11 mouse cellular contexts compared by ENCODE assay signal in the genomic region with DNA sequence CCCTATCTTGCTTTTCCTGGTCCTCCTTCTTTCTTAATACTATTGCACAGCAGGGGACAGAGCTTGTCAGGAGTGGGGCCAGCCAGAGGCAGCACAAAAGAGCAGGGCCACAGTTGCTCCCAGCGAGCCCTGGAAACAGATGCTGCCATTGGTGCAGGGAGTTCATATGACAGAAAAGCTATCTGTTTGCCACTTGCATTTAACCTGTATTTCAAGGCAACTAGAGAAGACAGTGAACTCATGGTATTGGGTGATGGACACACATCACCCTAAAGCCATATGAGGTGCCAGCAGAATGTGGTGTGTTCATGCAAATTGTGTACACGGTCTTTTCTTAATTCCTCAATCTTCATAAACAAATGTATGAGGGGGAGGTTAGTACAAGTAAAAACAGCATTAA.
A peak's percentile ranks its signal among the peaks of the same experiment; 100 is the strongest.
DNase-seq lines count a peak whose midpoint lies in the region; ATAC-seq lines count a peak whose summit lies in the region.
"Had no signal": no experiment of that assay in that cellular context is flagged by ENCODE, and none has a peak within 500 bp of the region (broad histone marks: within the 10 kb centered on the region; RNA-seq: fewer than 3 reads in every experiment).

No protein-coding gene starts in this region.

- H3K4me3 ChIP-seq in forebrain, embryonic 15.5 days = no peak overlapping the region
- no peak overlapping the region for H3K4me3 ChIP-seq in limb, embryonic 13.5 days
- H3K4me3 ChIP-seq in neural tube, embryonic 15.5 days (replicated peaks) = no peak overlapping the region
- H3K4me3 ChIP-seq: embryonic facial prominence, embryonic 13.5 days; liver, embryonic 13.5 days had no signal

- H3K27ac ChIP-seq in forebrain, embryonic 15.5 days (replicated peaks) = peak overlapping the region; percentile 86
- H3K27ac ChIP-seq in limb, embryonic 13.5 days = peak overlapping the region; percentile 61; the same call in 1 of the 2 replicates
- H3K27ac ChIP-seq in neural tube, embryonic 15.5 days (replicated peaks) = peak overlapping the region; percentile 71; the same call in 1 of the 2 replicates
- H3K27ac ChIP-seq: liver, embryonic 13.5 days had no signal

- peak; percentile 66 for ATAC-seq in forebrain, embryonic 15.5 days (replicated peaks)
- ATAC-seq in limb, embryonic 13.5 days (ENCODE audit: low FRiP score, low read depth) = no peak
- peak; percentile 51; the same call in 1 of the 2 replicates for ATAC-seq in neural tube, embryonic 15.5 days (ENCODE audit: low FRiP score)

- 8% methylated on average over 2 of the region's 2 CpGs for WGBS in forebrain, embryonic 15.5 days
- WGBS in limb, embryonic 13.5 days = 33% methylated on average over 2 of the region's 2 CpGs
- WGBS in neural tube, embryonic 15.5 days = 18% methylated on average over 2 of the region's 2 CpGs

- no peaks in the 10 kb centered on the region for H3K9me3 ChIP-seq in forebrain, embryonic 15.5 days
- H3K9me3 ChIP-seq in limb, embryonic 13.5 days = no peaks in the 10 kb centered on the region
- H3K9me3 ChIP-seq in neural tube, embryonic 15.5 days (replicated peaks) = no peaks in the 10 kb centered on the region
- H3K9me3 ChIP-seq: embryonic facial prominence, embryonic 13.5 days; liver, embryonic 13.5 days had no signal

- H3K36me3 ChIP-seq in forebrain, embryonic 15.5 days = no peaks in the 10 kb centered on the region
- H3K36me3 ChIP-seq in limb, embryonic 13.5 days = no peaks in the 10 kb centered on the region
- H3K36me3 ChIP-seq in neural tube, embryonic 15.5 days = no peaks in the 10 kb centered on the region
- H3K36me3 ChIP-seq: embryonic facial prominence, embryonic 13.5 days; liver, embryonic 13.5 days had no signal

- no peak overlapping the region for H3K4me2 ChIP-seq in forebrain, embryonic 15.5 days (replicated peaks)
- H3K4me2 ChIP-seq in limb, embryonic 13.5 days (replicated peaks) = 0 out of 2 replicates have a peak overlapping the region, but pooled peaks have one; percentile 35
- no peak overlapping the region for H3K4me2 ChIP-seq in neural tube, embryonic 15.5 days
- H3K4me2 ChIP-seq: embryonic facial prominence, embryonic 13.5 days; liver, embryonic 13.5 days had no signal

- DNase-seq in retina, embryonic 14.5 days (ENCODE audit: low spot score) = peak; percentile 38
- DNase-seq in retina, postnatal 1 day = no peak
- DNase-seq in urinary bladder, postnatal 14 days (ENCODE audit: low spot score) = no peak
- DNase-seq in urinary bladder, postnatal 36 days (ENCODE audit: low spot score in 2 of 2) = no peak
- DNase-seq in lung, postnatal 4 days = no peak
- DNase-seq: liver, embryonic 13.5 days; thymus, postnatal 25 days had no signal

- no peaks in the 10 kb centered on the region for H3K27me3 ChIP-seq in forebrain, embryonic 15.5 days
- no peaks in the 10 kb centered on the region for H3K27me3 ChIP-seq in limb, embryonic 13.5 days
- no peaks in the 10 kb centered on the region for H3K27me3 ChIP-seq in neural tube, embryonic 15.5 days (replicated peaks)
- H3K27me3 ChIP-seq: embryonic facial prominence, embryonic 13.5 days; liver, embryonic 13.5 days had no signal

- no peak overlapping the region for H3K9ac ChIP-seq in forebrain, embryonic 15.5 days (replicated peaks)
- no peak overlapping the region for H3K9ac ChIP-seq in limb, embryonic 13.5 days
- no peak overlapping the region for H3K9ac ChIP-seq in neural tube, embryonic 15.5 days (replicated peaks)
- H3K9ac ChIP-seq: embryonic facial prominence, embryonic 13.5 days; liver, embryonic 13.5 days had no signal

- peaks cover 37% of the 10 kb centered on the region for H3K4me1 ChIP-seq in forebrain, embryonic 15.5 days
- peaks cover 38% of the 10 kb centered on the region for H3K4me1 ChIP-seq in limb, embryonic 13.5 days
- peaks cover 33% of the 10 kb centered on the region for H3K4me1 ChIP-seq in neural tube, embryonic 15.5 days
- H3K4me1 ChIP-seq: liver, embryonic 13.5 days had no signal
